ENCODE assay signal across 26 mouse cellular contexts in the genomic region with DNA sequence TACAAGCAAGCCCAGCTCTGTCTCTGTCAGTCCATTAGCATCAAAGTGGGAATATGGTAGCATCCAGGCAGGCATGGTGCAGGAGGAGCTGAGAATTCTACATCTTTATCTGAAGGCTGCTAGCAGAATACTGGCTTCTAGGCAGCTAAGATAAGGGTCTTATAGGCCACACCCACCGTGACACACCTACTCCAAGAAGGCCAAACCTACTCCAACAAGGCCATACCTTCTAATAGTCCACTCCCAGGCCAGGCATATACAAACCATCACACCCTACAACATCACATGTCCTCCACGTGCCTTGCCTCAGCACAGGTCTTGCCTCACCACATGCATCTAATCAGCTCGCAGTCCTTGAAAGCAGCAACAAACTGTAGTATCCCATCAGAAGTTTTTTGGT. TPM values are rescaled to one million over a fixed set of nuclear protein-coding genes. Genes with fewer than 3 reads are reported as not detected.
A peak's percentile ranks its signal among the peaks of the same experiment; 100 is the strongest.
DNase-seq lines count a peak whose midpoint lies in the region; ATAC-seq lines count a peak whose summit lies in the region.
"Had no signal": no experiment of that assay in that cellular context is flagged by ENCODE, and none has a peak within 500 bp of the region (broad histone marks: within the 10 kb centered on the region; RNA-seq: fewer than 3 reads in every experiment).

No protein-coding gene starts in this region.

- ATAC-seq in erythroblast, adult 5-6 weeks (replicated peaks; ENCODE audit: low FRiP score, poor library complexity, severe bottlenecking): 0 out of 2 replicates have a peak, but pooled peaks have one; percentile 60
- peak; percentile 81 for ATAC-seq in liver, embryonic 12.5 days
- ATAC-seq in liver, embryonic 16.5 days (ENCODE audit: low read depth): peak; percentile 77
- ATAC-seq in forebrain, embryonic 14.5 days: no peak
- ATAC-seq: forebrain, embryonic 16.5 days; intestine, embryonic 15.5 days had no signal

- no peak overlapping the region for H3K9ac ChIP-seq in liver, embryonic 12.5 days
- no peak overlapping the region for H3K9ac ChIP-seq in liver, embryonic 16.5 days (ENCODE audit: low read depth, low read length)
- H3K9ac ChIP-seq in forebrain, embryonic 14.5 days (ENCODE audit: low read length): no peak overlapping the region
- H3K9ac ChIP-seq: embryonic facial prominence, embryonic 13.5 days; heart, embryonic 12.5 days; hindbrain, embryonic 14.5 days; intestine, embryonic 15.5 days had no signal

- H3K27me3 ChIP-seq in liver, embryonic 12.5 days (replicated peaks): peaks cover 28% of the 10 kb centered on the region
- H3K27me3 ChIP-seq in liver, embryonic 16.5 days (ENCODE audit: control insufficient read depth, insufficient read depth, low read depth, low read length): no peaks in the 10 kb centered on the region; the same call in 1 of the 2 replicates
- H3K27me3 ChIP-seq in forebrain, embryonic 14.5 days (replicated peaks; ENCODE audit: control insufficient read depth, insufficient read depth, low read length): no peaks in the 10 kb centered on the region
- H3K27me3 ChIP-seq: CH12.LX; intestine, embryonic 15.5 days had no signal

- no peak overlapping the region for H3K4me3 ChIP-seq in liver, embryonic 12.5 days
- H3K4me3 ChIP-seq in liver, embryonic 16.5 days (ENCODE audit: low read depth, low read length): no peak overlapping the region
- no peak overlapping the region for H3K4me3 ChIP-seq in forebrain, embryonic 14.5 days (ENCODE audit: low read depth, low read length)
- H3K4me3 ChIP-seq: embryonic facial prominence, embryonic 13.5 days; forebrain, embryonic 10.5 days; heart, adult 2 months; heart, embryonic 12.5 days; hindbrain, embryonic 10.5 days; intestine, embryonic 15.5 days had no signal

- no peak overlapping the region for H3K4me2 ChIP-seq in liver, embryonic 12.5 days
- no peak overlapping the region for H3K4me2 ChIP-seq in liver, embryonic 16.5 days (ENCODE audit: low read depth, low read length)
- H3K4me2 ChIP-seq in forebrain, embryonic 14.5 days (ENCODE audit: low read length): no peak overlapping the region
- H3K4me2 ChIP-seq: embryonic facial prominence, embryonic 13.5 days; heart, embryonic 12.5 days; hindbrain, embryonic 14.5 days; intestine, embryonic 15.5 days had no signal

- no peaks in the 10 kb centered on the region for H3K36me3 ChIP-seq in liver, embryonic 12.5 days
- H3K36me3 ChIP-seq in liver, embryonic 16.5 days (ENCODE audit: control insufficient read depth, insufficient read depth): no peaks in the 10 kb centered on the region
- no peaks in the 10 kb centered on the region for H3K36me3 ChIP-seq in forebrain, embryonic 14.5 days (ENCODE audit: control insufficient read depth, insufficient read depth, low read length)
- H3K36me3 ChIP-seq: embryonic facial prominence, embryonic 13.5 days; forebrain, embryonic 10.5 days; heart, embryonic 12.5 days; hindbrain, embryonic 10.5 days; intestine, embryonic 15.5 days had no signal

- WGBS in liver, embryonic 12.5 days (ENCODE audit: insufficient replicate concordance): 52% methylated on average over 3 of the region's 3 CpGs
- WGBS in liver, embryonic 16.5 days (ENCODE audit: insufficient replicate concordance): 46% methylated on average over 3 of the region's 3 CpGs
- WGBS in forebrain, embryonic 14.5 days: 83% methylated on average over 3 of the region's 3 CpGs

- peak overlapping the region; percentile 25; the same call in 1 of the 2 replicates for H3K27ac ChIP-seq in liver, embryonic 12.5 days
- no peak overlapping the region for H3K27ac ChIP-seq in liver, embryonic 16.5 days (ENCODE audit: low read length)
- H3K27ac ChIP-seq in forebrain, embryonic 14.5 days (ENCODE audit: low read depth, low read length): no peak overlapping the region
- H3K27ac ChIP-seq: embryonic facial prominence, embryonic 13.5 days; forebrain, embryonic 10.5 days; heart, adult 2 months; hindbrain, embryonic 10.5 days; hindbrain, embryonic 14.5 days; intestine, embryonic 15.5 days had no signal

- peaks cover 38% of the 10 kb centered on the region for H3K4me1 ChIP-seq in liver, embryonic 12.5 days
- peaks cover 13% of the 10 kb centered on the region for H3K4me1 ChIP-seq in liver, embryonic 16.5 days (ENCODE audit: control insufficient read depth, low read depth, low read length)
- H3K4me1 ChIP-seq in forebrain, embryonic 14.5 days (ENCODE audit: control insufficient read depth, insufficient read depth, low read length): no peaks in the 10 kb centered on the region
- H3K4me1 ChIP-seq: embryonic facial prominence, embryonic 13.5 days; heart, embryonic 12.5 days; intestine, embryonic 15.5 days had no signal

- peak; percentile 36 for DNase-seq in c-Kit-negative CD71-positive TER-119-positive erythroid progenitor cells, embryonic 14.5 days (ENCODE audit: low read depth, low spot score)
- DNase-seq in left cerebral cortex, adult 8-10 months (ENCODE audit: low spot score in 2 of 2): no peak
- DNase-seq in kidney, adult 11 months: no peak
- no peak for DNase-seq in retina, postnatal 1 day
- DNase-seq in forebrain, embryonic 14.5 days (ENCODE audit: low spot score): no peak
- DNase-seq: adrenal gland, adult 2 months; adrenal gland, postnatal 25 days; cerebellum, adult 11-12 months; cerebellum, adult 9-10 months; cerebellum, postnatal 25 days; heart, adult 2 months had no signal

- H3K9me3 ChIP-seq in liver, embryonic 12.5 days (replicated peaks): no peaks in the 10 kb centered on the region
- no peaks in the 10 kb centered on the region for H3K9me3 ChIP-seq in liver, embryonic 16.5 days (replicated peaks; ENCODE audit: control insufficient read depth, low read length)
- no peaks in the 10 kb centered on the region for H3K9me3 ChIP-seq in forebrain, embryonic 14.5 days (replicated peaks; ENCODE audit: control insufficient read depth, low read length)
- H3K9me3 ChIP-seq: embryonic facial prominence, embryonic 13.5 days; forebrain, embryonic 10.5 days; heart, embryonic 12.5 days; hindbrain, embryonic 10.5 days; intestine, embryonic 15.5 days had no signal

RNA-seq across cellular contexts. Expression of gene AU015836, which starts 41.0 kb away (rescaled TPM):
- not detected in 2 replicates for total RNA-seq in erythroblast, adult 5-6 weeks (2015; ENCODE audit: low replicate concordance)
- total RNA-seq in erythroblast, adult 5-6 weeks (2017; ENCODE audit: low replicate concordance): not detected in 2 replicates
- polyA plus RNA-seq in liver, embryonic 12.5 days (2016; fragmentation: Nextera tagmentation; extraction: Ambion mirVana): 0.17 and 0.37 TPM in 2 replicates
- polyA plus RNA-seq in liver, embryonic 16.5 days (2015; fragmentation: Nextera tagmentation; extraction: Ambion mirVana): 0.28 and 0.31 TPM in 2 replicates
- total RNA-seq in left cerebral cortex, adult 8-10 months (2022): not detected
- polyA plus RNA-seq in forebrain, embryonic 14.5 days (2014; fragmentation: Nextera tagmentation; extraction: Ambion mirVana): not detected in 2 replicates
- total RNA-seq: adrenal gland, adult 2 months; adrenal gland, postnatal 25 days; CH12.LX; gastrocnemius, adult 8-10 months; gastrocnemius, postnatal 4 days; heart, adult 2 months; heart, postnatal 25 days had no signal
- polyA plus RNA-seq: adrenal gland, adult 2 months; embryonic facial prominence, embryonic 13.5 days; forebrain, embryonic 10.5 days; forebrain, embryonic 16.5 days; heart, adult 2 months; heart, embryonic 12.5 days; heart, embryonic 16.5 days; hindbrain, embryonic 10.5 days; hindbrain, embryonic 14.5 days had no signal
